Mouse (Mus musculus): Measurements from ENCODE around the gene Rab5b. TPM values are rescaled to one million over a fixed set of nuclear protein-coding genes. Genes with fewer than 3 reads are reported as not detected.
"Not testable (repeated sequence)": the region's sequence is repeated elsewhere in the genome, so short reads cannot be mapped to it uniquely, and the experiment has no call there.

Rab5b gene
- 96.2 and 103 TPM in 2 replicates for polyA plus RNA-seq (2016; fragmentation: Nextera tagmentation; extraction: Ambion mirVana)

- peak within 1 kb of the TSS; percentile 93 for H3K4me3 ChIP-seq
- 1% methylated on average over 40 of the region's 40 CpGs for WGBS
- peak within 1 kb of the TSS; percentile 94 for H3K27ac ChIP-seq
- peak; percentile 99 for ATAC-seq (ENCODE audit: low FRiP score)
- H3K36me3 ChIP-seq: peaks cover 22% of the 10 kb centered on the region
- H3K27me3 ChIP-seq: no peaks in the 10 kb centered on the region
- peak within 1 kb of the TSS; percentile 68 for H3K4me2 ChIP-seq (replicated peaks)
- no peaks in the 10 kb centered on the region for H3K9me3 ChIP-seq (replicated peaks)
- peak within 1 kb of the TSS; percentile 96 for H3K9ac ChIP-seq
- H3K4me1 ChIP-seq: peaks cover 10% of the 10 kb centered on the region
These were observed at the start of gene Rab5b for GRCm38 (mm10) chr10:128695992-128696807. Gene Rab5b (minus strand): TSS chr10:128696264.

- Histone ChIP-seq H3K27me3 (peaks cover 46% of the 10 kb centered on the region), H3K27ac (no peak within 1 kb of the TSS)
These were observed 48.9 kb upstream of the Rab5b start, which contains the start of gene Dgka for GRCm38 (mm10) chr10:128744680-128745601. Gene Dgka (minus strand): TSS chr10:128744855.

GRCm38 (mm10) chr10:128744211-128744610, 48.1 kb upstream of the Rab5b start:
- WGBS: 18% methylated on average over 8 of the region's 8 CpGs
- H3K27me3 ChIP-seq: peaks cover 46% of the 10 kb centered on the region
- no peaks in the 10 kb centered on the region for H3K9me3 ChIP-seq (replicated peaks)
- H3K27ac ChIP-seq: no peak overlapping the region
- peak overlapping the region; percentile 98 for H3K4me2 ChIP-seq (replicated peaks)
- peaks cover 28% of the 10 kb centered on the region for H3K4me1 ChIP-seq
- H3K4me3 ChIP-seq: peak overlapping the region; percentile 58
- peak overlapping the region; percentile 77 for H3K9ac ChIP-seq
- ATAC-seq (ENCODE audit: low FRiP score): no peak
- H3K36me3 ChIP-seq: no peaks in the 10 kb centered on the region

More at GRCm38 (mm10) chr10:128744680-128745601, 48.9 kb upstream of the Rab5b start, which contains the start of gene Dgka:
- H3K9me3 ChIP-seq (replicated peaks): no peaks in the 10 kb centered on the region
- H3K9ac ChIP-seq: peak within 1 kb of the TSS; percentile 77
- no peak for ATAC-seq (ENCODE audit: low FRiP score)
- no peaks in the 10 kb centered on the region for H3K36me3 ChIP-seq
- peak within 1 kb of the TSS; percentile 98 for H3K4me2 ChIP-seq (replicated peaks)
- H3K4me3 ChIP-seq: peak within 1 kb of the TSS; percentile 58
- peaks cover 35% of the 10 kb centered on the region for H3K4me1 ChIP-seq
- 22% methylated on average over 18 of the region's 18 CpGs for WGBS

GRCm38 (mm10) chr10:128743791-128744191, 47.7 kb upstream of the Rab5b start:
- peaks cover 46% of the 10 kb centered on the region for H3K27me3 ChIP-seq
- H3K9ac ChIP-seq: peak overlapping the region; percentile 77
- peaks cover 26% of the 10 kb centered on the region for H3K4me1 ChIP-seq
- peak overlapping the region; percentile 98 for H3K4me2 ChIP-seq (replicated peaks)
- H3K27ac ChIP-seq: no peak overlapping the region
- H3K9me3 ChIP-seq (replicated peaks): no peaks in the 10 kb centered on the region
- no peaks in the 10 kb centered on the region for H3K36me3 ChIP-seq
- peak overlapping the region; percentile 58 for H3K4me3 ChIP-seq
- 0 out of 2 replicates have a peak, but pooled peaks have one; percentile 11 for ATAC-seq (ENCODE audit: low FRiP score)
- WGBS: under 1% methylated on average over 33 of the region's 37 CpGs

GRCm38 (mm10) chr10:128743235-128743634, 47.2 kb upstream of the Rab5b start:
- Histone ChIP-seq H3K9ac (peak overlapping the region; percentile 77), H3K36me3 (no peaks in the 10 kb centered on the region), H3K9me3 (replicated peaks) (no peaks in the 10 kb centered on the region), H3K4me1 (peaks cover 26% of the 10 kb centered on the region), H3K27ac (no peak overlapping the region), H3K27me3 (peaks cover 46% of the 10 kb centered on the region), H3K4me3 (peak overlapping the region; percentile 58), H3K4me2 (replicated peaks) (peak overlapping the region; percentile 98)
- no peak for ATAC-seq (ENCODE audit: low FRiP score)
- 8% methylated on average over 7 of the region's 7 CpGs for WGBS

GRCm38 (mm10) chr10:128742616-128743015, 46.6 kb upstream of the Rab5b start:
- Histone ChIP-seq H3K27ac (no peak overlapping the region), H3K27me3 (peaks cover 46% of the 10 kb centered on the region), H3K4me2 (replicated peaks) (no peak overlapping the region), H3K4me1 (peaks cover 26% of the 10 kb centered on the region), H3K9me3 (replicated peaks) (no peaks in the 10 kb centered on the region), H3K36me3 (no peaks in the 10 kb centered on the region), H3K4me3 (no peak overlapping the region), H3K9ac (no peak overlapping the region)
- no peak for ATAC-seq (ENCODE audit: low FRiP score)
- WGBS: 38% methylated on average over 4 of the region's 4 CpGs

- WGBS: 64% methylated on average over 2 of the region's 2 CpGs
These were observed 44.2 kb upstream of the Rab5b start for GRCm38 (mm10) chr10:128740296-128740695.

GRCm38 (mm10) chr10:128737435-128737834, 41.4 kb upstream of the Rab5b start:
- Histone ChIP-seq H3K27me3 (peaks cover 9% of the 10 kb centered on the region), H3K4me1 (peaks cover 8% of the 10 kb centered on the region; the same call in 1 of the 2 replicates), H3K9ac (no peak overlapping the region), H3K4me2 (replicated peaks) (peak overlapping the region; percentile 43), H3K4me3 (peak overlapping the region; percentile 3; the same call in 1 of the 2 replicates), H3K27ac (no peak overlapping the region), H3K36me3 (no peaks in the 10 kb centered on the region), H3K9me3 (replicated peaks) (no peaks in the 10 kb centered on the region)
- 4% methylated on average over 15 of the region's 15 CpGs for WGBS
- ATAC-seq (ENCODE audit: low FRiP score): no peak

More at GRCm38 (mm10) chr10:128740296-128740695, 44.2 kb upstream of the Rab5b start:
- Histone ChIP-seq H3K4me2 (replicated peaks) (no peak overlapping the region), H3K4me1 (peaks cover 29% of the 10 kb centered on the region), H3K9ac (no peak overlapping the region), H3K4me3 (no peak overlapping the region), H3K27ac (no peak overlapping the region), H3K9me3 (replicated peaks) (no peaks in the 10 kb centered on the region), H3K27me3 (peaks cover 35% of the 10 kb centered on the region), H3K36me3 (no peaks in the 10 kb centered on the region)
- no peak for ATAC-seq (ENCODE audit: low FRiP score)

- peaks cover 1% of the 10 kb centered on the region; the same call in 1 of the 2 replicates for H3K4me1 ChIP-seq
- no peak for ATAC-seq (ENCODE audit: low FRiP score)
- H3K36me3 ChIP-seq: no peaks in the 10 kb centered on the region
- no peaks in the 10 kb centered on the region for H3K9me3 ChIP-seq (replicated peaks)
- no peak overlapping the region for H3K4me3 ChIP-seq
- no peak overlapping the region for H3K4me2 ChIP-seq (replicated peaks)
- H3K9ac ChIP-seq: no peak overlapping the region
- no peaks in the 10 kb centered on the region for H3K27me3 ChIP-seq
- no peak overlapping the region for H3K27ac ChIP-seq
These were observed 35.9 kb upstream of the Rab5b start for GRCm38 (mm10) chr10:128731992-128732391.

- H3K36me3 ChIP-seq: no peaks in the 10 kb centered on the region
- no peak overlapping the region for H3K27ac ChIP-seq
- no peaks in the 10 kb centered on the region for H3K4me1 ChIP-seq
- H3K9me3 ChIP-seq (replicated peaks): no peaks in the 10 kb centered on the region
- H3K4me2 ChIP-seq (replicated peaks): peak overlapping the region; percentile 19; the same call in 1 of the 2 replicates
- peak; percentile 29; the same call in 1 of the 2 replicates for ATAC-seq (ENCODE audit: low FRiP score)
- WGBS: 22% methylated on average over 10 of the region's 10 CpGs
- H3K27me3 ChIP-seq: no peaks in the 10 kb centered on the region
- H3K9ac ChIP-seq: no peak overlapping the region
- no peak overlapping the region for H3K4me3 ChIP-seq
These were observed 35.0 kb upstream of the Rab5b start for GRCm38 (mm10) chr10:128731002-128731433.

- no peak overlapping the region for H3K4me2 ChIP-seq (replicated peaks)
- H3K36me3 ChIP-seq: no peaks in the 10 kb centered on the region
- H3K27me3 ChIP-seq: no peaks in the 10 kb centered on the region
- 86% methylated on average over 5 of the region's 5 CpGs for WGBS
- no peaks in the 10 kb centered on the region for H3K9me3 ChIP-seq (replicated peaks)
- H3K9ac ChIP-seq: no peak overlapping the region
- ATAC-seq (ENCODE audit: low FRiP score): no peak
- H3K4me3 ChIP-seq: no peak overlapping the region
- H3K27ac ChIP-seq: no peak overlapping the region
- H3K4me1 ChIP-seq: no peaks in the 10 kb centered on the region
These were observed 32.0 kb upstream of the Rab5b start for GRCm38 (mm10) chr10:128728059-128728458.

GRCm38 (mm10) chr10:128725466-128725865, 29.4 kb upstream of the Rab5b start:
- H3K27me3 ChIP-seq; H3K36me3 ChIP-seq; H3K9me3 ChIP-seq (replicated peaks); H3K4me2 ChIP-seq (replicated peaks); H3K27ac ChIP-seq; ATAC-seq (ENCODE audit: low FRiP score); H3K4me3 ChIP-seq; H3K9ac ChIP-seq; H3K4me1 ChIP-seq: not testable (repeated sequence)
- WGBS: 78% methylated on average over 4 of the region's 4 CpGs

All from hindbrain, embryonic 12.5 days (tissue).